Mouse (Mus musculus) heart, postnatal 0 days (tissue): ENCODE data around the gene Phf1. TPM values are rescaled to one million over a fixed set of nuclear protein-coding genes. Genes with fewer than 3 reads are reported as not detected.

ENCODE experiments used
- ATAC-seq: fragments of 200-750 bp; cut with Nextera tagmentation; 2 replicates; pipeline ENCODE4 v1.8.0; 2017; ENCODE audit warnings: low read depth, moderate number of reproducible peaks, moderate library complexity; ENCODE audit not compliant: insufficient read depth
- DNase-seq: peaks from one replicate; pipeline ENCODE4 v3.0.0-alpha.2; 2016; ENCODE audit warnings: low spot score
- H3K27ac ChIP-seq: fragments of 300-500 bp; sonication (generic); 2 replicates; pipeline ENCODE4 v1.5.1; 2014; ENCODE audit warnings: low read depth, mild to moderate bottlenecking
- H3K27me3 ChIP-seq: fragments of 300-500 bp; sonication (generic); 2 replicates; pipeline ENCODE4 v1.6.1; 2014; ENCODE audit warnings: low read length, mixed read lengths; ENCODE audit not compliant: control insufficient read depth, insufficient read depth
- H3K36me3 ChIP-seq: fragments of 300-500 bp; sonication (generic); replicated peaks from 2 replicates; pipeline ENCODE4 v1.6.1; 2014; ENCODE audit warnings: low read length, mixed read lengths; ENCODE audit not compliant: control insufficient read depth, insufficient read depth
- H3K4me1 ChIP-seq: fragments of 300-500 bp; sonication (generic); 2 replicates; pipeline ENCODE4 v1.6.1; 2014; ENCODE audit warnings: antibody characterized with exemption; ENCODE audit not compliant: control insufficient read depth, insufficient read depth
- H3K4me2 ChIP-seq: fragments of 300-500 bp; sonication (generic); 2 replicates; pipeline ENCODE4 v1.6.1; 2014; ENCODE audit warnings: low read depth, mild to moderate bottlenecking, low read length, moderate library complexity
- H3K4me3 ChIP-seq: fragments of 300-500 bp; sonication (generic); 2 replicates; pipeline ENCODE4 v1.5.1; 2014; ENCODE audit warnings: low read depth, low read length
- H3K9ac ChIP-seq: fragments of 300-500 bp; sonication (generic); replicated peaks from 2 replicates; pipeline ENCODE4 v1.6.1; 2014; ENCODE audit warnings: low read depth, low read length, mixed read lengths
- H3K9me3 ChIP-seq: fragments of 300-500 bp; sonication (generic); replicated peaks from 2 replicates; pipeline ENCODE4 v1.6.1; 2016; ENCODE audit warnings: low read length; ENCODE audit not compliant: control insufficient read depth
- CTCF ChIP-seq: IDR thresholded peaks from 2 replicates; pipeline ENCODE4 v1.5.1; 2016; ENCODE audit warnings: antibody characterized with exemption, control low read depth, low read depth
- EP300 ChIP-seq: IDR thresholded peaks from 2 replicates; pipeline ENCODE4 v1.6.1; 2016; ENCODE audit warnings: antibody characterized with exemption, low read depth
- WGBS: fragments of 180-500 bp; shearing (Covaris S2); extraction: QIAGEN DNeasy Blood & Tissue Kit; methylation state at CpG from one replicate; pipeline ENCODE4 v1.1.7; 2014; 5-methylcytosine and 5-hydroxymethylcytosine counted together
- polyA plus RNA-seq: library from polyadenylated mRNA; unstranded; fragments of >200 nt; fragmentation: Nextera tagmentation; extraction: Ambion mirVana; gene quantifications from 2 replicates; pipeline ENCODE4 v1.2.1, GENCODE M21; 2015
- total RNA-seq: library from RNA; depleted of rRNA; stranded (reverse); fragments of >200 nt; gene quantifications from 2 replicates; pipeline ENCODE4 v1.2.3, GENCODE M21; 2014; ENCODE audit warnings: low replicate concordance

The Phf1 gene
- total and polyA plus RNA-seq, 2 experiments from 2014 or later = 6.3 to 16.3 TPM

DNA sequence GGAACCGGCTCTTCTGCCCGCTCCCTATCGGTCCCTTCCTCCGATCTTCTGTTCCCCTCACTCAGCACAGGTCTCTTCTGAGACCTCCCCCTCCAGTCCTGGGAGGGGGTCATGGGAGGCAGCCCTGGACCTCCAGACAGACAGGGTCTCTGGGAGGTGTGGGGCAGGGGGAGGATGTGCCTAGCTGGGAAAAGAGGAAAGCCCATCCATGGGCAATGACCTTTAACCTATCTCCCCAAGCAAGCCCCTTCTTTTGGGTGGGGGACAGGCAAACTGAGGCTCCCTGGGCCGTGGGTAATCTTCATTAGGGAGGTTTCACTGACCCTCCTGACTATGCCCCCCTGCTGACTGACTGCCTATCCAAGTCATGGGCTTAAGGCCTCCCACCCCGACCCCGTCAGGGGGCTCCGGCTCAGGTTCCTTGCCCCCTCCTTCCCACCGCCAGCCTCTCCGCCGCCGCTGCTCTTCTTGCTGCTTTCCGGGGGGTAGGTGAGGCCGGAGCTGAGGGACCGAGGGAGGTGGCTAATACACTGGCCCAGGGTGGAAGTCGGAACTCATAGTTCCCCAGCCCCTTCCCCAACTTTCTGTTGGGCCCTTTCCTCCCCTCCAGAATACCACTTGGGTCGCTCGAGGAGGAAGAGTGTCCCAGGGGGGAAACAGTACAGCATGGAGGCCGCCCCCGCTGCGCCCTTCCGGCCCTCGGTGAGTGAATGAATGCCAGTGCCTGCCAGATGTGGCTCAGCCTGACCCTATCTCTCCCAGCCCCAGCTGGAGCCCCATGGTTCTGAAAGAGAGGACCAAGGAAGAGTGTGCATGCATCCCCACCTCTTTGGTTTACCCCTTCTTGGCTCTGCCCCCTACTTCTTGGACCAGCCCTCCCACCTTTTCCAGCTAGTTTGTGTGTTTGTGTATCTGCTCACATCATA is 19.4 kb downstream of the Phf1 start:
- no peaks in the 10 kb centered on the region for H3K27me3 ChIP-seq
- peaks cover 48% of the 10 kb centered on the region for H3K4me1 ChIP-seq
- H3K4me3 ChIP-seq = peak overlapping the region; percentile 31
- H3K27ac ChIP-seq = no peak overlapping the region
- no peak for DNase-seq
- H3K9me3 ChIP-seq = no peaks in the 10 kb centered on the region
- H3K9ac ChIP-seq = peak overlapping the region; percentile 31
- TF ChIP-seq CTCF (no peak), EP300 (no peak)
- WGBS = 43% methylated on average over 20 of the region's 23 CpGs
- ATAC-seq = no peak
- H3K36me3 ChIP-seq = no peaks in the 10 kb centered on the region
- H3K4me2 ChIP-seq = peak overlapping the region; percentile 57

DNA sequence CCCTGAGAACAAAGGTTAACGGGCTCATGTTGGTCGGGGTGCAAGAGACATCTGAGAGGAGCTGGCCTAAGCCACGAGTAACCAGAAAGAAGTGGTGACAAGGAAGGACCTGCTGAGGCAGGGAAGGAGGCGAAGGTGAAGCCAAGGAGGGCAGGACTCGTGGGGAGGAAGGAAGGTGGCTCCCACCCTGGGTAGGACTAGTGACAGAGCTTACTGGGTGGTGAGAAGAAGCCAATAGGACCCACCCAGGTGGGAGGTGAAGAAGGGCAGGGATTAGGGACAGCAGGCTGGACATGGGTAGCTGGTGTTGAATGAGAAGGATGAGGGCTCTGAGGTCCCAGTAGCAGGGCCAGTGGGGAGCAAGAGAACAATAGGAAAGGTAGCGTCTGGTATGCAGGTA is 20.3 kb downstream of the Phf1 start:
- WGBS = 41% methylated on average over 6 of the region's 6 CpGs
- DNase-seq (no peak), ATAC-seq (no peak)
- peak overlapping the region; percentile 58 for H3K4me2 ChIP-seq
- TF ChIP-seq EP300 = no peak
- no peak for TF ChIP-seq CTCF
- peaks cover 48% of the 10 kb centered on the region for H3K4me1 ChIP-seq
- no peaks in the 10 kb centered on the region for H3K9me3 ChIP-seq
- peak overlapping the region; percentile 42 for H3K9ac ChIP-seq
- H3K27me3 ChIP-seq = no peaks in the 10 kb centered on the region
- peak overlapping the region; percentile 18; the same call in 1 of the 2 replicates for H3K27ac ChIP-seq
- no peak overlapping the region for H3K4me3 ChIP-seq
- H3K36me3 ChIP-seq = 0 out of 2 replicates have a peak, but pooled peaks cover 4% of the 10 kb centered on the region

DNA sequence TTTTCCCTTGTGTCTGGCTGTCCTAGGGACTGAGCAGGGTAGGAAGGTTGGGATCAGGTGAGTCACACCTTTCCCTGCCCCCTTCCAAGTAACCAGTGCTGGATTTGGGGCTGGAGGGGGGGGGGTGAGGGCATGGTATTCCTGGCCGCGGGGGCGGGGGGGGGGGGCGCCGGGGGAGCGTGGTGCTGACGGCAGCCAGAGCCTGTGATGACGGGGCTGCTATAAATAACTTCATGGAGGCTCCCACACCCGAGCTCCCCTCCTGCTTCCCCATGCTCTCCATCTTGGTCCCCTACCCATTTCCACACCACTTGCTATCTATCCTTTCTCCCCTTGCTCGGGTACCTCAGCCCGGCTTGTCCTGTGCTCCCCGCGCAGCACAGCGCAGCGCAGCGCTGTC is 20.9 kb downstream of the Phf1 start:
- Histone ChIP-seq H3K4me1 (peaks cover 47% of the 10 kb centered on the region), H3K4me3 (peak overlapping the region; percentile 32), H3K27ac (peak overlapping the region; percentile 79), H3K27me3 (no peaks in the 10 kb centered on the region), H3K9ac (peak overlapping the region; percentile 42), H3K36me3 (0 out of 2 replicates have a peak, but pooled peaks cover 4% of the 10 kb centered on the region), H3K9me3 (no peaks in the 10 kb centered on the region), H3K4me2 (peak overlapping the region; percentile 58)
- DNase-seq (peak; percentile 57), ATAC-seq (peak; percentile 61)
- 14% methylated on average over 13 of the region's 16 CpGs for WGBS
- TF ChIP-seq EP300 (no peak), CTCF (no peak)

DNA sequence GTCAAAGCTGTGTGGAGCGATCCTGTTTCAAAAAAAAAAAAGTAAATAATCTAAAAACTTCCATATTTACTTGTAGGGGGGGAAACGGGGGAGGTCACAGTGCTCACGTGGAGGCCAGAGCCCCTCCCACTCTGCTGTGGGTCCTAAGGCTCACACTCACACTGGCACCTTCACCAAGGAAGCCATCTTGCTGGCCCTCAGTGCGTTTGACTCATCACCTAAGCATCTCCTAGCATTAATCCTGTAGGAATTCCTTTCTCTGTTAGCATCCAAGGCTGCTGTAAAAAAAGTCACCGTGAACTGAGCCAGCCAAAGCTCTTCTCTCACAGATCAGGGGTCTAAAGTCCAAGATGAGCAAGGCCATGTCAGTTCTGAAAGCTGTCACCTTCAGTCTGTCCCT is 23.5 kb downstream of the Phf1 start:
- H3K27me3 ChIP-seq = no peaks in the 10 kb centered on the region
- ATAC-seq = no peak
- TF ChIP-seq CTCF = no peak
- no peak for TF ChIP-seq EP300
- no peak overlapping the region for H3K27ac ChIP-seq
- H3K9ac ChIP-seq = no peak overlapping the region
- no peaks in the 10 kb centered on the region for H3K9me3 ChIP-seq
- WGBS = 72% methylated on average over 5 of the region's 5 CpGs
- no peak overlapping the region for H3K4me2 ChIP-seq
- no peak for DNase-seq
- H3K4me1 ChIP-seq = peaks cover 35% of the 10 kb centered on the region
- no peak overlapping the region for H3K4me3 ChIP-seq
- peaks cover 14% of the 10 kb centered on the region for H3K36me3 ChIP-seq

DNA sequence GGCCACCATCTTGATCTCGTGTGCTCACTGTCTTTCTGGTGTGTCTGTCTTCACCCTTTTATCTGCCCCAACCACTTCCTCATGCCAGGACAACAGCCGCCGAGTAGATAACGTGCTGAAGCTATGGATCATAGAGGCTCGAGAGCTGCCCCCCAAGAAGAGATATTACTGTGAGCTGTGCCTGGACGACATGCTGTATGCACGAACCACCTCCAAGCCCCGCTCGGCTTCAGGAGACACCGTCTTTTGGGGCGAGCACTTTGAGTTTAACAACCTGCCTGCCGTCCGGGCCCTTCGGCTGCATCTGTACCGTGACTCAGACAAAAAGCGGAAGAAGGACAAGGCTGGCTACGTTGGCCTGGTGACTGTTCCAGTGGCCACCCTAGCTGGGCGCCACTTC is 24.0 kb downstream of the Phf1 start:
- TF ChIP-seq EP300 (no peak), CTCF (no peak)
- no peak for DNase-seq
- peaks cover 14% of the 10 kb centered on the region for H3K36me3 ChIP-seq
- H3K4me3 ChIP-seq = no peak overlapping the region
- no peak overlapping the region for H3K27ac ChIP-seq
- no peak overlapping the region for H3K9ac ChIP-seq
- no peak for ATAC-seq
- H3K9me3 ChIP-seq = no peaks in the 10 kb centered on the region
- peaks cover 30% of the 10 kb centered on the region for H3K4me1 ChIP-seq
- no peaks in the 10 kb centered on the region for H3K27me3 ChIP-seq
- WGBS = 63% methylated on average over 18 of the region's 18 CpGs
- no peak overlapping the region for H3K4me2 ChIP-seq
